Mouse (Mus musculus) brain, embryonic 14.5 days (tissue): Measurements from ENCODE around the gene Mettl7a3.
"Not testable (repeated sequence)": the region's sequence is repeated elsewhere in the genome, so short reads cannot be mapped to it uniquely, and the experiment has no call there.

Source experiments
- CTCF ChIP-seq: fragments of 200-500 bp; IDR thresholded peaks from 2 replicates; pipeline ENCODE4 v1.5.1; 2012; ENCODE audit warnings: inconsistent platforms, mild to moderate bottlenecking, moderate library complexity, borderline replicate concordance; ENCODE audit not compliant: insufficient read depth, insufficient read length; ENCODE audit errors: extremely low read depth
- POLR2A ChIP-seq: fragments of 200-500 bp; IDR thresholded peaks from 2 replicates; pipeline ENCODE4 v1.6.1; 2012; ENCODE audit warnings: mild to moderate bottlenecking, inconsistent platforms, borderline replicate concordance; ENCODE audit not compliant: poor library complexity, insufficient read depth, insufficient read length, severe bottlenecking; ENCODE audit errors: extremely low read depth

- TF ChIP-seq CTCF, POLR2A: not testable (repeated sequence)
Measured at GRCm38 (mm10) chr15:100329336-100329735, 5.4 kb upstream of the Mettl7a3 start.
